In the genomic region with DNA sequence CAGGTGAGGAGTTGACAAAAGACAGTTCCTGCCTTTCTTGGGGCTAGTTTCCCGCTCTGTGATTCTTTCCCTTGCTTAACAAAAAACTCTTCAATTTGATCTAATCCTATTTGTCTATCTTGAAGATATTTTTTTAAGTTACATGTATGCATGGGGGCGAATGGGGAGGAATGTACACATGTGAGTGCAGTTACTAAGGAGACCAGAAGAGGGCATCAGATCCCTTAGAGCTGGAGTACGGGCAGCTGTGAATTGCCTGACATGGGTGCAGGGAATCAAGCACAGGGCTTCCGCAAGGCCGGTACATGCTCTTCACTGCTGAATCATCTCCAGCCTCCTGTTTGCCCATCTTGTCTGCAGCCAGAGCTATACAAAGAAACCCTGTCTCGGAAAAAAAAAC, we compare ENCODE assay signal across 21 mouse cellular contexts.
DNase-seq lines count a peak whose midpoint lies in the region; ATAC-seq and TF ChIP-seq lines count a peak whose summit lies in the region.
"Had no signal": no experiment of that assay in that cellular context is flagged by ENCODE, and none has a peak within 500 bp of the region (broad histone marks: within the 10 kb centered on the region; RNA-seq: fewer than 3 reads in every experiment).

No protein-coding gene starts in this region.

- H3K9me3 ChIP-seq in kidney, postnatal 0 days (replicated peaks; ENCODE audit: low read length): no peaks in the 10 kb centered on the region
- H3K9me3 ChIP-seq in E14TG2a.4 (ENCODE audit: low read length) (peaks cover 10% of the 10 kb centered on the region), ES-Bruce4 (replicated peaks; ENCODE audit: control insufficient read depth, insufficient read depth, low read length, poor library complexity, severe bottlenecking) (no peaks in the 10 kb centered on the region)
- H3K9me3 ChIP-seq: limb, embryonic 10.5 days; limb, embryonic 15.5 days; liver, embryonic 13.5 days; neural tube, embryonic 13.5 days had no signal

- H3K9ac ChIP-seq in kidney, postnatal 0 days (ENCODE audit: low read depth, low read length): no peak overlapping the region
- H3K9ac ChIP-seq in ES-Bruce4 (ENCODE audit: low read depth, poor library complexity, severe bottlenecking): no peak overlapping the region
- H3K9ac ChIP-seq: limb, embryonic 15.5 days; liver, embryonic 13.5 days; neural tube, embryonic 13.5 days had no signal

- H3K27me3 ChIP-seq in kidney, postnatal 0 days (ENCODE audit: insufficient read depth, low read length): no peaks in the 10 kb centered on the region
- H3K27me3 ChIP-seq in E14TG2a.4 (ENCODE audit: insufficient read depth, low read length) (peaks cover 15% of the 10 kb centered on the region), ES-Bruce4 (ENCODE audit: control insufficient read depth, insufficient read depth, low read length, poor library complexity, severe bottlenecking) (no peaks in the 10 kb centered on the region)
- H3K27me3 ChIP-seq: liver, embryonic 13.5 days had no signal

- 94% methylated on average over 6 of the region's 6 CpGs for WGBS in kidney, postnatal 0 days

- H3K4me1 ChIP-seq in kidney, postnatal 0 days (replicated peaks; ENCODE audit: insufficient read depth, low read length): no peaks in the 10 kb centered on the region
- H3K4me1 ChIP-seq in E14TG2a.4 (replicated peaks; ENCODE audit: low read depth, low read length): peaks cover 10% of the 10 kb centered on the region
- no peaks in the 10 kb centered on the region for H3K4me1 ChIP-seq in ES-Bruce4 (ENCODE audit: control insufficient read depth, insufficient read depth, low read length)
- H3K4me1 ChIP-seq: limb, embryonic 15.5 days; liver, embryonic 13.5 days; neural tube, embryonic 13.5 days had no signal

- DNase-seq in kidney, postnatal 0 days (ENCODE audit: low spot score): no peak
- DNase-seq in kidney, adult 8-10 months: no peak
- DNase-seq in ZHBTc4 (ENCODE audit: low read depth, low spot score): peak; percentile 62
- DNase-seq in right cerebral cortex, adult 2 months (ENCODE audit: low spot score in 2 of 2): no peak
- DNase-seq: adrenal gland, postnatal 10 days; B cell, adult 2 months; cerebellum, adult 8-10 months; cerebellum, postnatal 25 days; heart, postnatal 14 days; kidney, adult 18-20 months; kidney, postnatal 4 days; liver, embryonic 13.5 days; lung, adult 18-20 months; lung, postnatal 10 days had no signal

- TF ChIP-seq EP300 in ES-Bruce4 (IDR thresholded peaks at IDR 0.05; ENCODE audit: insufficient read depth, low read depth, low read length): no peak

- ATAC-seq in kidney, postnatal 0 days (replicated peaks; ENCODE audit: low FRiP score, low read depth): no peak
- ATAC-seq: forebrain, embryonic 14.5 days; hindbrain, embryonic 16.5 days had no signal

- no peak overlapping the region for H3K4me3 ChIP-seq in kidney, postnatal 0 days (replicated peaks; ENCODE audit: low read depth, low read length)
- H3K4me3 ChIP-seq in E14TG2a.4 (replicated peaks; ENCODE audit: low read length) (no peak overlapping the region), ES-Bruce4 (ENCODE audit: low read depth, low read length) (no peak overlapping the region)
- H3K4me3 ChIP-seq: limb, embryonic 10.5 days; limb, embryonic 15.5 days; liver, embryonic 13.5 days; neural tube, embryonic 13.5 days had no signal

- no peak overlapping the region for H3K27ac ChIP-seq in kidney, postnatal 0 days
- H3K27ac ChIP-seq in ES-Bruce4 (ENCODE audit: insufficient read depth, low read length): no peak overlapping the region
- H3K27ac ChIP-seq: limb, embryonic 10.5 days; limb, embryonic 15.5 days; liver, embryonic 13.5 days; neural tube, embryonic 13.5 days had no signal

- TF ChIP-seq POLR2A in ES-Bruce4 (IDR thresholded peaks at IDR 0.05; ENCODE audit: insufficient read depth, low read length): no peak

- TF ChIP-seq CTCF in kidney, postnatal 0 days (IDR thresholded peaks at IDR 0.05; ENCODE audit: low read depth): 0 out of 2 replicates have a peak, but pooled peaks have one; percentile 13
- TF ChIP-seq CTCF in E14TG2a.4 (conservative IDR thresholded peaks at IDR 0.05; ENCODE audit: low read length) (peak; percentile 54), ES-Bruce4 (IDR thresholded peaks at IDR 0.05; ENCODE audit: low read depth, low read length) (peak; percentile 31)

- H3K4me2 ChIP-seq in kidney, postnatal 0 days (ENCODE audit: low read length): no peak overlapping the region
- H3K4me2 ChIP-seq: limb, embryonic 15.5 days; liver, embryonic 13.5 days; neural tube, embryonic 13.5 days had no signal

- H3K36me3 ChIP-seq in kidney, postnatal 0 days (ENCODE audit: insufficient read depth, low read length): no peaks in the 10 kb centered on the region
- H3K36me3 ChIP-seq in E14TG2a.4 (ENCODE audit: insufficient read depth, low read length) (no peaks in the 10 kb centered on the region), ES-Bruce4 (ENCODE audit: control insufficient read depth, insufficient read depth, low read length, poor library complexity, severe bottlenecking) (no peaks in the 10 kb centered on the region)
- H3K36me3 ChIP-seq: limb, embryonic 10.5 days; limb, embryonic 15.5 days; liver, embryonic 13.5 days; neural tube, embryonic 13.5 days had no signal
